ENCODE assay signal across 8 mouse cellular contexts in the genomic region with DNA sequence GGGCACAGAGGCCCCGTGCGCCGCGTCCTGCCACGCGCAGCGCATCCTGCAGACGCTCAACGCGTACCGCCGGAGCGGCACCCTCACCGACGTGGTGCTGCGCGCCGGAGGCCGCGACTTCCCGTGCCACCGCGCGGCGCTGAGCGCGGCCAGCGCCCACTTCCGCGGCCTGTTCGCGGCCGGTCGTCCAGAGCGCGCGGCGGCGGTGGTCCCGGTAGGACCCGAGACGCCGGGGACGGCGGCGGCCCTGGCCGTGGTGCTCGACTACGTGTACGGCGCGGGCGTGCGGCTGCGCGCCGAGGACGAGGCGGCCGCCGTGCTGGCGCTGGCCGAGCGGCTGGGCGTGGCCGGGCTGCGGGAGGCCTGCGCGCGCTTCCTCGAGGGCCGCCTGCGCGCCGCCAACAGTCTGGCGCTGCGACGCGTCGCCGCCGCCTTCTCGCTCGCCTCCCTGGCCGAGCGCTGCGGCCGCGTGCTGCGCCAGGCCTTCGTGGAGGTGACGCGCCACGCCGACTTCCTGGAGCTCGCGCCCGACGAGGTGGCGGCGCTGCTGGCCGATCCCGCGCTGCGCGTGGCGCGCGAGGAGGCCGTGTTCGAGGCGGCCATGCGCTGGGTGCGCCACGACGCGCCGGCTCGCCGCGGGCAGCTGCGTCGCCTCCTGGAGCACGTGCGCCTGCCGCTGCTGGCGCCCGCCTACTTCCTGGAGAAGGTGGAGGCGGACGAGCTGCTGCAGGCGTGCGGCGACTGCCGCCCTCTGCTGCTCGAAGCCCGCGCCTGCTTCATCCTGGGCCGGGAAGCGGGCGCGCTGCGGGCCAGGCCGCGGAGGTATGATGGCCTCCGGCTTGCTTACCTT. TPM values are rescaled to one million over a fixed set of nuclear protein-coding genes. Genes with fewer than 3 reads are reported as not detected.
DNase-seq lines count a peak whose midpoint lies in the region; ATAC-seq lines count a peak whose summit lies in the region.

No protein-coding gene starts in this region.

- peak; percentile 71 for DNase-seq in gastrocnemius, postnatal 25 days
- peak; percentile 80 for DNase-seq in intestine, embryonic 14.5 days (ENCODE audit: low spot score)
- peak; percentile 94 for DNase-seq in midbrain, embryonic 11.5 days (ENCODE audit: low spot score, missing footprints)
- peak; percentile 69 to 70 for DNase-seq in right cerebral cortex, postnatal 36 days (ENCODE audit: low spot score in 2 of 2)
- peak; percentile 80 to 84 for DNase-seq in urinary bladder, postnatal 4 days (ENCODE audit: low spot score in 2 of 2)

- H3K9me3 ChIP-seq in intestine, embryonic 14.5 days (ENCODE audit: control insufficient read depth, low read length), result no peaks in the 10 kb centered on the region
- 0 out of 2 replicates have a peak, but pooled peaks cover 3% of the 10 kb centered on the region for H3K9me3 ChIP-seq in limb, embryonic 12.5 days
- no peaks in the 10 kb centered on the region for H3K9me3 ChIP-seq in midbrain, embryonic 11.5 days (ENCODE audit: control insufficient read depth, low read length)

- H3K4me1 ChIP-seq in intestine, embryonic 14.5 days (replicated peaks; ENCODE audit: control insufficient read depth, insufficient read depth, low read length), result peaks cover 14% of the 10 kb centered on the region
- H3K4me1 ChIP-seq in limb, embryonic 12.5 days (replicated peaks), result peaks cover 30% of the 10 kb centered on the region
- peaks cover 22% of the 10 kb centered on the region for H3K4me1 ChIP-seq in midbrain, embryonic 11.5 days (ENCODE audit: control insufficient read depth, insufficient read depth, low read length)

- peak; percentile 83 for ATAC-seq in activated CD4-positive, CD25-positive, alpha-beta regulatory T cell, adult 4 months
- peak; percentile 52 for ATAC-seq in common myeloid progenitor, adult 5-6 weeks (replicated peaks; ENCODE audit: low read depth, poor library complexity, severe bottlenecking)
- peak; percentile 81 for ATAC-seq in intestine, embryonic 14.5 days (replicated peaks; ENCODE audit: low FRiP score, low TSS enrichment, low read depth)
- peak; percentile 74 for ATAC-seq in limb, embryonic 12.5 days (ENCODE audit: insufficient number of reproducible peaks, insufficient read depth, low FRiP score, low TSS enrichment, low read depth)
- ATAC-seq in midbrain, embryonic 11.5 days (ENCODE audit: low FRiP score), result peak; percentile 68

- H3K36me3 ChIP-seq in intestine, embryonic 14.5 days (ENCODE audit: control insufficient read depth, insufficient read depth, low read length), result peaks cover 11% of the 10 kb centered on the region
- peaks cover 21% of the 10 kb centered on the region for H3K36me3 ChIP-seq in limb, embryonic 12.5 days
- peaks cover 9% of the 10 kb centered on the region for H3K36me3 ChIP-seq in midbrain, embryonic 11.5 days (ENCODE audit: control insufficient read depth, insufficient read depth, low read length)

- WGBS in intestine, embryonic 14.5 days, result under 1% methylated on average over 130 of the region's 145 CpGs
- WGBS in limb, embryonic 12.5 days, result 2% methylated on average over 138 of the region's 145 CpGs
- WGBS in midbrain, embryonic 11.5 days, result 3% methylated on average over 116 of the region's 145 CpGs

- H3K27ac ChIP-seq in intestine, embryonic 14.5 days (ENCODE audit: low read depth), result peak overlapping the region; percentile 91
- H3K27ac ChIP-seq in limb, embryonic 12.5 days, result peak overlapping the region; percentile 89
- H3K27ac ChIP-seq in midbrain, embryonic 11.5 days (ENCODE audit: low read depth, low read length), result peak overlapping the region; percentile 48

- H3K4me3 ChIP-seq in intestine, embryonic 14.5 days (ENCODE audit: low read depth, low read length), result peak overlapping the region; percentile 46
- H3K4me3 ChIP-seq in limb, embryonic 12.5 days (replicated peaks), result peak overlapping the region; percentile 56
- H3K4me3 ChIP-seq in midbrain, embryonic 11.5 days (ENCODE audit: low read depth, low read length), result peak overlapping the region; percentile 47

- peak overlapping the region; percentile 67 for H3K4me2 ChIP-seq in intestine, embryonic 14.5 days (ENCODE audit: low read length)
- H3K4me2 ChIP-seq in limb, embryonic 12.5 days, result peak overlapping the region; percentile 82
- H3K4me2 ChIP-seq in midbrain, embryonic 11.5 days, result peak overlapping the region; percentile 66

- H3K27me3 ChIP-seq in intestine, embryonic 14.5 days (replicated peaks; ENCODE audit: control insufficient read depth, insufficient read depth, low read length), result no peaks in the 10 kb centered on the region
- H3K27me3 ChIP-seq in limb, embryonic 12.5 days, result peaks cover 14% of the 10 kb centered on the region; the same call in 1 of the 2 replicates
- peaks cover 21% of the 10 kb centered on the region for H3K27me3 ChIP-seq in midbrain, embryonic 11.5 days (ENCODE audit: control insufficient read depth, insufficient read depth, low read length)

- H3K9ac ChIP-seq in intestine, embryonic 14.5 days (ENCODE audit: low read length), result peak overlapping the region; percentile 66
- peak overlapping the region; percentile 78 for H3K9ac ChIP-seq in limb, embryonic 12.5 days (replicated peaks)
- H3K9ac ChIP-seq in midbrain, embryonic 11.5 days (ENCODE audit: low read length), result peak overlapping the region; percentile 74

RNA-seq across cellular contexts. Expression of a gene that starts 2.7 kb away (rescaled TPM):
- not detected for polyA plus RNA-seq in activated CD4-positive, CD25-positive, alpha-beta regulatory T cell, adult 4 months (2017; shearing (Covaris generic))
- total RNA-seq in common myeloid progenitor, adult 5-6 weeks (2017), result not detected in 2 replicates
- not detected for total RNA-seq in gastrocnemius, postnatal 25 days (2021)
- polyA plus RNA-seq in intestine, embryonic 14.5 days (2014; fragmentation: Nextera tagmentation; extraction: Ambion mirVana), result 0.59 and 1.0 TPM in 2 replicates
- polyA plus RNA-seq in limb, embryonic 12.5 days (2016; fragmentation: Nextera tagmentation; extraction: Ambion mirVana), result 1.2 and 1.7 TPM in 2 replicates
- 22.5 and 22.9 TPM in 2 replicates for polyA plus RNA-seq in midbrain, embryonic 11.5 days (2014; fragmentation: Nextera tagmentation; extraction: Ambion mirVana)

RNA-seq across cellular contexts. Expression of a gene that starts 15.0 kb away (rescaled TPM):
- polyA plus RNA-seq in activated CD4-positive, CD25-positive, alpha-beta regulatory T cell, adult 4 months (2017; shearing (Covaris generic)), result 1,000 to 10,000 TPM; 2,602 to 3,921 TPM
- total RNA-seq in common myeloid progenitor, adult 5-6 weeks (2017), result 1,801 and 2,134 TPM in 2 replicates
- total RNA-seq in gastrocnemius, postnatal 25 days (2021), result 100 to 1,000 TPM; 239 to 240 TPM
- polyA plus RNA-seq in intestine, embryonic 14.5 days (2014; fragmentation: Nextera tagmentation; extraction: Ambion mirVana), result 963 and 1,042 TPM in 2 replicates
- 746 and 757 TPM in 2 replicates for polyA plus RNA-seq in limb, embryonic 12.5 days (2016; fragmentation: Nextera tagmentation; extraction: Ambion mirVana)
- polyA plus RNA-seq in midbrain, embryonic 11.5 days (2014; fragmentation: Nextera tagmentation; extraction: Ambion mirVana), result 716 and 724 TPM in 2 replicates

Comparison
In these comparisons a context has a peak if more than half of its experiments do, and no peak if none do; other contexts are left out.
1. Peak in every context shown above with its lines: DNase-seq, ATAC-seq, H3K4me3 ChIP-seq and H3K27ac ChIP-seq.